Mouse (Mus musculus) myocyte (in vitro differentiated cells): Measurements from ENCODE around the gene Mtfmt. TPM values are rescaled to one million over a fixed set of nuclear protein-coding genes. Genes with fewer than 3 reads are reported as not detected.

Source experiments
- H3K27me3 ChIP-seq: one replicate; pipeline ENCODE4 v1.6.1; 2011; ENCODE audit not compliant: control insufficient read depth, insufficient read depth, insufficient read length
- H3K36me3 ChIP-seq: one replicate; pipeline ENCODE4 v1.6.1; 2011; ENCODE audit not compliant: control insufficient read depth, insufficient read depth
- H3K4me2 ChIP-seq: one replicate; pipeline ENCODE4 v1.6.1; 2011; ENCODE audit warnings: low read depth, control low read depth
- H3K4me3 ChIP-seq: one replicate; pipeline ENCODE4 v1.5.1; 2011; ENCODE audit warnings: mild to moderate bottlenecking, control low read depth, moderate library complexity
- H3K79me2 ChIP-seq: one replicate; pipeline ENCODE4 v1.6.1; 2011; ENCODE audit not compliant: control insufficient read depth, insufficient read depth
- H3ac ChIP-seq: one replicate; pipeline ENCODE4 v1.6.1; 2011; ENCODE audit not compliant: control insufficient read depth, insufficient read length
- CEBPB ChIP-seq: IDR thresholded peaks from 2 replicates; pipeline ENCODE4 v1.6.1; 2011; ENCODE audit warnings: mild to moderate bottlenecking, moderate library complexity; ENCODE audit not compliant: poor library complexity, insufficient read depth, severe bottlenecking
- E2F4 ChIP-seq: IDR thresholded peaks from one replicate; pipeline ENCODE4 v1.6.1; 2011; ENCODE audit warnings: mild to moderate bottlenecking, control low read depth, moderate library complexity; ENCODE audit not compliant: insufficient read depth
- MAX ChIP-seq: IDR thresholded peaks from one replicate; pipeline ENCODE4 v1.6.1; 2011; ENCODE audit warnings: low read depth, mild to moderate bottlenecking, control low read depth
- MYOD1 ChIP-seq, 3 experiments: IDR thresholded peaks; one replicate each; pipeline ENCODE4 v1.6.1; 2011; ENCODE audit warnings: control low read depth in 2 of 3, low read depth in 2 of 3, mild to moderate bottlenecking in 2 of 3, moderate library complexity in 1 of 3; ENCODE audit not compliant: insufficient read length in 2 of 3, control insufficient read depth in 1 of 3
- MYOG ChIP-seq, 3 experiments: IDR thresholded peaks; one replicate each; pipeline ENCODE4 v1.6.1; 2011; ENCODE audit warnings: control low read depth in 2 of 3, low read depth in 2 of 3, mild to moderate bottlenecking in 2 of 3; ENCODE audit not compliant: insufficient read length in 2 of 3, control insufficient read depth in 1 of 3, insufficient read depth in 1 of 3
- POLR2A ChIP-seq: IDR thresholded peaks from one replicate; pipeline ENCODE4 v1.6.1; 2011; ENCODE audit warnings: low read depth, mild to moderate bottlenecking, control low read depth, moderate library complexity; ENCODE audit not compliant: insufficient read length
- POLR2AphosphoS2 ChIP-seq: IDR thresholded peaks from one replicate; pipeline ENCODE4 v1.6.1; 2011; ENCODE audit warnings: low read depth, control low read depth; ENCODE audit not compliant: insufficient read length
- REST ChIP-seq: IDR thresholded peaks from one replicate; pipeline ENCODE4 v1.6.1; 2011; ENCODE audit warnings: mild to moderate bottlenecking, control low read depth, moderate library complexity; ENCODE audit not compliant: insufficient read depth, insufficient read length
- SRF ChIP-seq: IDR thresholded peaks from one replicate; pipeline ENCODE4 v1.6.1; 2011; ENCODE audit warnings: low read depth; ENCODE audit not compliant: control insufficient read depth, insufficient read length
- TCF12 ChIP-seq: IDR thresholded peaks from one replicate; pipeline ENCODE4 v1.6.1; 2011; ENCODE audit warnings: mild to moderate bottlenecking, control low read depth; ENCODE audit not compliant: poor library complexity, insufficient read depth, severe bottlenecking
- TCF3 ChIP-seq: IDR thresholded peaks from one replicate; pipeline ENCODE4 v1.6.1; 2011; ENCODE audit warnings: low read depth, control low read depth; ENCODE audit not compliant: insufficient read length
- USF1 ChIP-seq: IDR thresholded peaks from one replicate; pipeline ENCODE4 v1.6.1; 2011; ENCODE audit warnings: low read depth, mild to moderate bottlenecking, control low read depth, moderate library complexity
- polyA plus RNA-seq: library from polyadenylated mRNA; unstranded; fragments of >200 nt; fragmentation: generic; extraction: Trizol; gene quantifications from one replicate; pipeline ENCODE4 v1.2.1, GENCODE M21; 2012; ENCODE audit warnings: missing spikeins

Gene Mtfmt
- polyA plus RNA-seq, 1 experiment = 6.3 TPM

DNA sequence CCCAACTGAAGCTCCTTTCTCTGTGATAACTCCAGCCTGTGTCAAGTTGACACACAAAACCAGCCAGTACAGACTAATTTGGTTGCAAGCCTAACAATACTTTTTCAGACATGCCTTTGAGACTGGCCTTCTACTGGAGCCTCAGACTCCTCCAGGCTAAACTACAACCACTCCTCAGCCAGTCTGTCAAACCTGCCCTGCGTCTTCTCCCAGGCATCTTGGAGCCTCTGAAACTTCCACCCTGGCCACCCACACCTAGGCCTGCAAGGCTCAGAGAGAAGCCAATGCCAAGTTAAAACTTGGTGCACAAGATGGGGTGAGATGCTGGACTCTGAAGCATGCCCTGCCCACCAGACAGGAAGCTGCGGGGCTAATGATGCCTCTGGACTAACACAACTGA is 56.8 kb downstream of the Mtfmt start:
- H3ac ChIP-seq = no peak overlapping the region
- no peaks in the 10 kb centered on the region for H3K79me2 ChIP-seq
- H3K4me2 ChIP-seq = no peak overlapping the region
- TF ChIP-seq POLR2AphosphoS2 (no peak), MYOG (IDR thresholded peaks at IDR 0.05; ENCODE audit: control insufficient read depth in 1 of 3, insufficient read depth in 1 of 3, insufficient read length in 2 of 3, low read depth in 2 of 3) (no peak), E2F4 (no peak), TCF12 (no peak), MYOD1 (IDR thresholded peaks at IDR 0.05; ENCODE audit: control insufficient read depth in 1 of 3, insufficient read length in 2 of 3, low read depth in 2 of 3) (no peak), SRF (no peak), REST (no peak), MAX (no peak), USF1 (no peak)
- no peaks in the 10 kb centered on the region for H3K36me3 ChIP-seq
- H3K27me3 ChIP-seq = no peaks in the 10 kb centered on the region
- no peak overlapping the region for H3K4me3 ChIP-seq

DNA sequence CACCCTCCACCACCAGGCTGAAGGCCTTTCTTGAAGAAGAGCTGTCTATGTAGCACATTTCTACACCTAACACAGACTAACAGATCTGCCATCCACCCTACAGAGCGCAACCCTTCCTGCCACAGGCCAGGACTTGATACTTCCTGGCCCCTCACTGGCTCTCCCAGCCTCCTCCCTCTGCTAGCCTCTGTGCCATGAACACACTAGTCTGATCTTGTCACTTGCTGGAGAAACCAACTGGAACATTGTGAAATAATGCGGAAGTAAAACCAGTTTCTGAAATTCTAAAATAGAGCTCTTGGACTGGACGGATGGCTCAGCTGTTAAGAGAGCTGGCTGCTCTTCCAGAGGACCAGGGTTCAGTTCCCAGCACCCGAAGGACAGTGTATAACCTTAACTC is 57.3 kb downstream of the Mtfmt start:
- Histone ChIP-seq H3K27me3 (no peaks in the 10 kb centered on the region), H3K4me3 (no peak overlapping the region), H3K4me2 (no peak overlapping the region), H3K36me3 (no peaks in the 10 kb centered on the region), H3ac (no peak overlapping the region), H3K79me2 (no peaks in the 10 kb centered on the region)
- TF ChIP-seq MYOG (IDR thresholded peaks at IDR 0.05; ENCODE audit: control insufficient read depth in 1 of 3, insufficient read depth in 1 of 3, insufficient read length in 2 of 3, low read depth in 2 of 3) (no peak), POLR2A (no peak), E2F4 (no peak), TCF12 (no peak), MYOD1 (IDR thresholded peaks at IDR 0.05; ENCODE audit: control insufficient read depth in 1 of 3, insufficient read length in 2 of 3, low read depth in 2 of 3) (no peak), REST (no peak), SRF (no peak), MAX (no peak), USF1 (no peak), POLR2AphosphoS2 (no peak), CEBPB (no peak), TCF3 (no peak)

DNA sequence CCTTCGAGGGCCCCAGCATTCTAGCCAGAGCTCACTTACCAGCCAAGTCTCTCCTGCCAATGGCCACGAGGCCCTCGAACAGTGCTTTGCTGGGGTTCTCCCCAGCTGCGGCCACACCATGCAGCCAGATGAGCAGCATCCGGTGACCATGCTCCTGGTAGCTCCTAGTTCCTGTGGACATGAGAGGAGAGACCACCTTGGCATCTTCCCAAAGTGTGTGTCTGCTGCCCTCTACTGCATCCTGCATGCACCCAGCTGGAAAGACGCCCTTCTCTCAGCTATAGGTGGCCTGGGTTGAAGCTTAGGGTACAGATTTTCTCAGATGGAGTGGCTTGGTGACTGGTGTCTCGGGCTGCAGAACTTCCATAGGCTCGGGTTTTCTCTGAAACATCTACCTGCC is 66.6 kb downstream of the Mtfmt start:
- no peak overlapping the region for H3ac ChIP-seq
- H3K4me2 ChIP-seq = no peak overlapping the region
- TF ChIP-seq POLR2A = no peak
- no peak for TF ChIP-seq MAX
- no peak for TF ChIP-seq MYOD1 (IDR thresholded peaks at IDR 0.05; ENCODE audit: control insufficient read depth in 1 of 3, insufficient read length in 2 of 3, low read depth in 2 of 3)
- TF ChIP-seq USF1 = no peak
- no peak for TF ChIP-seq MYOG (IDR thresholded peaks at IDR 0.05; ENCODE audit: control insufficient read depth in 1 of 3, insufficient read depth in 1 of 3, insufficient read length in 2 of 3, low read depth in 2 of 3)
- TF ChIP-seq REST = no peak
- no peak for TF ChIP-seq E2F4
- TF ChIP-seq SRF = no peak
- TF ChIP-seq TCF12 = no peak
- TF ChIP-seq CEBPB = no peak
- no peak for TF ChIP-seq POLR2AphosphoS2
- no peak for TF ChIP-seq TCF3
- H3K27me3 ChIP-seq = no peaks in the 10 kb centered on the region
- no peaks in the 10 kb centered on the region for H3K36me3 ChIP-seq
- H3K79me2 ChIP-seq = no peaks in the 10 kb centered on the region
- no peak overlapping the region for H3K4me3 ChIP-seq

Other genes with a start within 250 kb of the Mtfmt start
- gene Parp16, start 240.4 kb upstream of the Mtfmt start, polyA plus RNA-seq = 2.2 TPM
- gene Cilp, start 170.6 kb upstream of the Mtfmt start, polyA plus RNA-seq = 0.29 TPM
- gene Clpx, start 141.5 kb upstream of the Mtfmt start, polyA plus RNA-seq = 13.0 TPM
- 8.2 TPM for gene Pdcd7, start 89.7 kb upstream of the Mtfmt start, polyA plus RNA-seq
- 0.16 TPM for gene Ubap1l, start 74.7 kb upstream of the Mtfmt start, polyA plus RNA-seq
- gene Kbtbd13, start 44.1 kb upstream of the Mtfmt start, polyA plus RNA-seq = 0.31 TPM
- gene Rasl12, start 37.3 kb upstream of the Mtfmt start, polyA plus RNA-seq = 0.11 TPM
- gene Slc51b, start 12.8 kb upstream of the Mtfmt start, polyA plus RNA-seq = not detected
- 101 TPM for gene Spg21, start 25.2 kb downstream of the Mtfmt start, polyA plus RNA-seq
- 0.02 TPM for gene Ankdd1a, start 84.4 kb downstream of the Mtfmt start, polyA plus RNA-seq
- gene Plekho2, start 144.3 kb downstream of the Mtfmt start, polyA plus RNA-seq = 14.6 TPM
- gene Pif1, start 151.4 kb downstream of the Mtfmt start, polyA plus RNA-seq = 6.9 TPM
- gene Rbpms2, start 193.9 kb downstream of the Mtfmt start, polyA plus RNA-seq = 32.1 TPM
- 140 TPM for gene Oaz2, start 232.2 kb downstream of the Mtfmt start, polyA plus RNA-seq